Mouse (Mus musculus) spleen, adult 2 months (tissue): ENCODE measurements around the gene Clasp2. TPM values are rescaled to one million over a fixed set of nuclear protein-coding genes. Genes with fewer than 3 reads are reported as not detected.

ENCODE experiments used
- DNase-seq, 2 experiments: peaks; one replicate each; pipeline versions ENCODE4 v3.0.0 to v3.0.0-alpha.2; 2012 to 2021; ENCODE audit warnings: low spot score in 2 of 2, low read depth in 1 of 2
- H3K27ac ChIP-seq: fragments of 200-500 bp; 2 replicates; pipeline ENCODE4 v1.5.1; 2012; ENCODE audit warnings: low read length, inconsistent platforms; ENCODE audit not compliant: insufficient read depth
- H3K27me3 ChIP-seq: fragments of 200-500 bp; 2 replicates; pipeline ENCODE4 v1.6.1; 2012; ENCODE audit warnings: mild to moderate bottlenecking, moderate library complexity, low read length, inconsistent platforms; ENCODE audit not compliant: control insufficient read depth, insufficient read depth
- H3K36me3 ChIP-seq: fragments of 200-500 bp; 2 replicates; pipeline ENCODE4 v1.6.1; 2012; ENCODE audit warnings: mild to moderate bottlenecking, low read length, inconsistent platforms; ENCODE audit not compliant: control insufficient read depth, insufficient read depth
- H3K4me1 ChIP-seq: fragments of 200-500 bp; 2 replicates; pipeline ENCODE4 v1.6.1; 2011; ENCODE audit warnings: inconsistent platforms; ENCODE audit not compliant: control insufficient read depth, insufficient read depth, insufficient read length
- H3K4me3 ChIP-seq: fragments of 200-500 bp; 2 replicates; pipeline ENCODE4 v1.5.1; 2011; ENCODE audit warnings: mild to moderate bottlenecking, inconsistent platforms; ENCODE audit not compliant: insufficient read depth, insufficient read length; ENCODE audit errors: extremely low read depth
- CTCF ChIP-seq: fragments of 200-500 bp; IDR thresholded peaks from 2 replicates; pipeline ENCODE4 v1.5.1; 2011; ENCODE audit warnings: mild to moderate bottlenecking, inconsistent platforms; ENCODE audit not compliant: insufficient read depth, insufficient read length, insufficient replicate concordance; ENCODE audit errors: extremely low read depth
- POLR2A ChIP-seq: fragments of 200-500 bp; IDR thresholded peaks from 2 replicates; pipeline ENCODE4 v1.6.1; 2011; ENCODE audit warnings: low read depth, low read length, inconsistent platforms
- WGBS: fragments of 180-500 bp; shearing (Covaris S2); methylation state at CpG from one replicate; pipeline ENCODE4 v1.1.7; 2018; 5-methylcytosine and 5-hydroxymethylcytosine counted together
- polyA plus RNA-seq: library from polyadenylated mRNA; depleted of rRNA; stranded (reverse); fragments of >200 nt; gene quantifications from 2 replicates; pipeline ENCODE4 v1.2.3, GENCODE M21; 2012

Clasp2 gene
- polyA plus RNA-seq, 1 experiment = 8.1 TPM

DNA sequence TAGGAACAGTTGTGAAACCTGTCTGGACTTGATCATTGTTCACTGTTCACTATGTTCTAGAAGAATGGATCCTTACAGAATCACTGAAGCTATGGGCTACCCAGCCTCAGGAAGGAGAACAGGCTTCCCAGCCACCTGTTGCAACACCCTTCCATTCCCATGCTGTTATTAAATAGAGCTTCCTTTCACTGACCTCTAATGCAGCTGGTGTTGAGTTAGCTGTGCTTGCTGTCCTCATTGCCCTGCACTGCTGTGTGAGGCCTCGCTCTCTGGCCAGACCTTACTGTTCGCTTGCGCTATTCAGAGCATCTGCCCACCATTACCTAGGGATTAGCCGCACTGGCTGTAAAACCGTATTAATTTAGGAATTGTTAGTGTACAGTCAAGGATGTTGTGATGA is 96.2 kb downstream of the Clasp2 start:
- no peak for TF ChIP-seq CTCF
- TF ChIP-seq POLR2A = no peak
- no peak overlapping the region for H3K4me3 ChIP-seq
- 96% methylated on average over 5 of the region's 5 CpGs for WGBS
- H3K36me3 ChIP-seq = peaks cover 3% of the 10 kb centered on the region
- H3K27ac ChIP-seq = no peak overlapping the region
- no peaks in the 10 kb centered on the region for H3K27me3 ChIP-seq
- no peaks in the 10 kb centered on the region for H3K4me1 ChIP-seq
- no peak for DNase-seq

DNA sequence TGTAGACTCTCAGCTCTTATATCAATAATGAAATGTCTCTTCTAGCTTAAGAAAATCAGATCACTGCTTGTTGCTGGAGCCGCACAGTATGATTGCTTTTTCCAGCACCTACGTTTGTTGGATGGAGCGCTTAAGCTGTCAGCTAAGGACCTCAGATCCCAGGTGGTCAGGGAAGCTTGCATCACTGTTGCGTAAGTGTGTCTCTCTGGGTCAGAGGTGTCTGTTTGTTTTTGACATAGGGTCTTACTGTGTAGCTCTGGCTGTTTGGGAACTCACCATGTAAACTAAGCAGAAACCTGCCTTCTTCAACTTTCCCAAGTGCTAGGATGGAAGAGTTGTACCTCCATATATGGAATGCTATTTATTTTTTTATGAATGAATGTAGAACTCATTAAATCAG is 102.8 kb downstream of the Clasp2 start:
- Histone ChIP-seq H3K27ac (no peak overlapping the region), H3K4me1 (no peaks in the 10 kb centered on the region), H3K36me3 (peaks cover 8% of the 10 kb centered on the region), H3K4me3 (no peak overlapping the region), H3K27me3 (no peaks in the 10 kb centered on the region)
- no peak for TF ChIP-seq CTCF
- TF ChIP-seq POLR2A = no peak
- 95% methylated on average over 4 of the region's 4 CpGs for WGBS
- DNase-seq = no peak

DNA sequence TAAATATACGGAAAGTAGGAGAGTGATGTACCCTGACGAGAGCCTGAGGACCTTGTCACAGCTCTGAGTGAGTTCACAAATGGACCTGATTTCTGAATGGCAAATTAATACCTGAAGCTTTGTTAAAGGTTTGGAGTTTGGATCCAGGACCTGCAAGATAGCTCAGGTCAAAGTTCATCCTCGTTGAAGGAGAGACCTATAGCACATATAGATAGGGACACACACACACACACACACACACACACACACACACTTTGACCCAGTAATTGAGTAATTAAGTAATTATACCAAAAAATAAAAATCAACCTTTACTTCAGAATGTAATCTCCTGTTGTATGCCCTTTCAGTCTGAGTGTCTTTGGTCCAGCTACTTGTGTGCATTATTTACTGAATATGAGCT is 114.2 kb downstream of the Clasp2 start:
- H3K4me1 ChIP-seq = no peaks in the 10 kb centered on the region
- DNase-seq = no peak
- H3K27me3 ChIP-seq = no peaks in the 10 kb centered on the region
- 95% methylated on average over 3 of the region's 3 CpGs for WGBS
- H3K4me3 ChIP-seq = no peak overlapping the region
- H3K27ac ChIP-seq = no peak overlapping the region
- TF ChIP-seq POLR2A (no peak), CTCF (no peak)
- peaks cover 11% of the 10 kb centered on the region for H3K36me3 ChIP-seq

DNA sequence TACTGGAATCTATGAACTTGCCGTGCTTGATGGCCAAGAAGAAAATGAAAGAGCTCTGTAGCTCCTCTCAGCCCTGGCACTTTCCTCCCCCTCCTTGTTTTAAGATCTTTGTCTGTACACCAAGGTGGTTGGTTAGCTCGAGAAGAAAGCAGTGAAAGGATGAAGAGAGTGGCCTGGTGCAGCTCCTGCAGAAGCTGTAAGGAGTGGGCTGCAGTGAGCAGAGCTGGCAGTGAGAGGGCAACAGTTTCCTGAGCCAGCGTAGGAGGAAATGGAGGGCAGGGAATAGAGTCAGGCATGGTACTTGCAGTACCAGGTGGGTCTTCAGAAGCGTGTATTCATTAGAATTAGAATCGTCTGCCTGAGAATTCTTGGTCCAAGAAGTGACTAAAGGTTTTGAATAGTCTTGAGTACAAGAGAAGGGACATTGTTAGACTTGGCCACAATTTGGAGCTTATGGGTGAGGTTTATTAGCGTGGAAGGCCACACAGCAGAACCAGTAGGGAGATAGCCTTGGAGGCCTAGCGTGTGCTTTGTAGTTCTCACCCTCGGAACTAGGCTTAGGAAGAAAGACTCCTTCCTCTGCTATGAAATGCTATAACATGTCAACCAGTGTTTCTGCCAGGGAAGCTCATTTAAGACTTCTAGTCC is 116.1 kb downstream of the Clasp2 start:
- peaks cover 11% of the 10 kb centered on the region for H3K36me3 ChIP-seq
- WGBS = 85% methylated on average over 8 of the region's 8 CpGs

GRCm38 (mm10) chr9:113857929-113858440 is 116.7 kb downstream of the Clasp2 start:
- no peak overlapping the region for H3K4me3 ChIP-seq
- H3K4me1 ChIP-seq = no peaks in the 10 kb centered on the region
- TF ChIP-seq POLR2A (no peak), CTCF (no peak)
- 85% methylated on average over 5 of the region's 5 CpGs for WGBS
- peaks cover 8% of the 10 kb centered on the region; the same call in 1 of the 2 replicates for H3K36me3 ChIP-seq
- H3K27me3 ChIP-seq = no peaks in the 10 kb centered on the region
- no peak for DNase-seq
- no peak overlapping the region for H3K27ac ChIP-seq

More for the DNA sequence above, 116.1 kb downstream of the Clasp2 start:
- no peak for DNase-seq
- Histone ChIP-seq H3K27me3 (no peaks in the 10 kb centered on the region), H3K4me1 (no peaks in the 10 kb centered on the region), H3K4me3 (no peak overlapping the region), H3K27ac (no peak overlapping the region)
- TF ChIP-seq POLR2A = no peak
- TF ChIP-seq CTCF = no peak

- DNase-seq = no peak
- no peak overlapping the region for H3K27ac ChIP-seq
- no peaks in the 10 kb centered on the region for H3K4me1 ChIP-seq
- TF ChIP-seq POLR2A (no peak), CTCF (no peak)
- no peaks in the 10 kb centered on the region for H3K27me3 ChIP-seq
- no peak overlapping the region for H3K4me3 ChIP-seq
- WGBS = 53% methylated on average over 5 of the region's 5 CpGs
- peaks cover 10% of the 10 kb centered on the region; the same call in 1 of the 2 replicates for H3K36me3 ChIP-seq
These were observed 118.1 kb downstream of the Clasp2 start for GRCm38 (mm10) chr9:113859420-113859819.

GRCm38 (mm10) chr9:113863370-113863999 is 122.2 kb downstream of the Clasp2 start:
- Histone ChIP-seq H3K27ac (no peak overlapping the region), H3K27me3 (no peaks in the 10 kb centered on the region), H3K36me3 (peaks cover 15% of the 10 kb centered on the region), H3K4me1 (no peaks in the 10 kb centered on the region), H3K4me3 (no peak overlapping the region)
- no peak for DNase-seq
- 75% methylated on average over 5 of the region's 5 CpGs for WGBS
- TF ChIP-seq CTCF = no peak
- TF ChIP-seq POLR2A = no peak
